Mouse (Mus musculus): Measurements from ENCODE around the gene Ccdc69.

The Ccdc69 gene

GRCm38 (mm10) chr11:55033040-55033660 is 44.8 kb downstream of the Ccdc69 start, which contains the start of gene Anxa6:
TSS of gene Anxa6 (minus strand) at chr11:55033445.
- DNase-seq, result peak; percentile 73 to 77

GRCm38 (mm10) chr11:55032286-55032685 is 45.6 kb downstream of the Ccdc69 start:
- no peak for DNase-seq

GRCm38 (mm10) chr11:55031991-55032280 is 46.0 kb downstream of the Ccdc69 start:
- no peak for DNase-seq

GRCm38 (mm10) chr11:55031211-55031990 is 46.5 kb downstream of the Ccdc69 start:
- DNase-seq, result peak in 1 of 2 experiments; percentile 21

- DNase-seq, result no peak
Measured at GRCm38 (mm10) chr11:55028509-55028908, 49.4 kb downstream of the Ccdc69 start.

- DNase-seq, result no peak
Measured at GRCm38 (mm10) chr11:55027204-55027855, 50.6 kb downstream of the Ccdc69 start.

- no peak for DNase-seq
Measured at GRCm38 (mm10) chr11:55025896-55026295, 52.0 kb downstream of the Ccdc69 start.

GRCm38 (mm10) chr11:55023583-55023982 is 54.3 kb downstream of the Ccdc69 start:
- DNase-seq, result no peak

- DNase-seq, result peak; percentile 85 to 92
Measured at GRCm38 (mm10) chr11:55023049-55023564, 54.8 kb downstream of the Ccdc69 start.

GRCm38 (mm10) chr11:55022508-55022907 is 55.4 kb downstream of the Ccdc69 start:
- no peak for DNase-seq

GRCm38 (mm10) chr11:55021859-55022258 is 56.1 kb downstream of the Ccdc69 start:
- no peak for DNase-seq

GRCm38 (mm10) chr11:55021458-55021857 is 56.5 kb downstream of the Ccdc69 start:
- no peak for DNase-seq

GRCm38 (mm10) chr11:55019711-55020110 is 58.2 kb downstream of the Ccdc69 start:
- no peak for DNase-seq

- no peak for DNase-seq
Measured at GRCm38 (mm10) chr11:55018034-55018433, 59.9 kb downstream of the Ccdc69 start.

- no peak for DNase-seq
Measured at GRCm38 (mm10) chr11:55017201-55017600, 60.7 kb downstream of the Ccdc69 start.

GRCm38 (mm10) chr11:55016758-55017157 is 61.2 kb downstream of the Ccdc69 start:
- no peak for DNase-seq

- DNase-seq, result no peak
Measured at GRCm38 (mm10) chr11:55015831-55016241, 62.1 kb downstream of the Ccdc69 start.

GRCm38 (mm10) chr11:55015264-55015663 is 62.7 kb downstream of the Ccdc69 start:
- DNase-seq, result no peak

GRCm38 (mm10) chr11:55013802-55014201 is 64.1 kb downstream of the Ccdc69 start:
- DNase-seq, result no peak

- DNase-seq, result no peak
Measured at GRCm38 (mm10) chr11:55012551-55013521, 65.1 kb downstream of the Ccdc69 start.

GRCm38 (mm10) chr11:55011440-55011839 is 66.5 kb downstream of the Ccdc69 start:
- DNase-seq, result no peak

- DNase-seq, result no peak
Measured at GRCm38 (mm10) chr11:55008230-55008629, 69.7 kb downstream of the Ccdc69 start.

Measured in thymus, adult 18-20 months (tissue).